Mouse (Mus musculus): ENCODE measurements around the gene Zfp638.

DNA sequence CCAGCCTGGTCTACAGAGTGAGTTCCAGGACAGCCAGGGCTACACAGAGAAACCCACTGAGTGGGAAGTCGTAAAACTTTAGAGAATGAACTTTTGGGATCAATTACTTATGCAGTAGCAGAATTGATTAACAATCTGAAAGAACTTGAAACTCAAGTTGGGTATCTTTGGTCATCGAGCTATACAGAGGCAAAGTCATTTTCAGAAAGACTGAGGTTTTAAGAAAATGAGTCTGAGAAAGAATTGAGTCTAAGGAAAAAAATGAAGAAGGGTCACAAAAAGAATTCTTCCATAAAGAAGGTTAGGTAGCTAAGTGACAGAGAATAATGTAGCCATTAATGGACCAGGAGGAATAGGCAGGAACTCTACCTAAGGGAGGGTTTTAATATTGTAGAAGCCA is 24.8 kb downstream of the Zfp638 start:
- TF ChIP-seq CTCF (IDR thresholded peaks at IDR 0.05; ENCODE audit: control insufficient read depth, insufficient read depth, insufficient replicate concordance, low read depth, low read length) (no peak), POLR2A (IDR thresholded peaks at IDR 0.05; ENCODE audit: control insufficient read depth, low read depth, low read length) (no peak)
